In the genomic region with DNA sequence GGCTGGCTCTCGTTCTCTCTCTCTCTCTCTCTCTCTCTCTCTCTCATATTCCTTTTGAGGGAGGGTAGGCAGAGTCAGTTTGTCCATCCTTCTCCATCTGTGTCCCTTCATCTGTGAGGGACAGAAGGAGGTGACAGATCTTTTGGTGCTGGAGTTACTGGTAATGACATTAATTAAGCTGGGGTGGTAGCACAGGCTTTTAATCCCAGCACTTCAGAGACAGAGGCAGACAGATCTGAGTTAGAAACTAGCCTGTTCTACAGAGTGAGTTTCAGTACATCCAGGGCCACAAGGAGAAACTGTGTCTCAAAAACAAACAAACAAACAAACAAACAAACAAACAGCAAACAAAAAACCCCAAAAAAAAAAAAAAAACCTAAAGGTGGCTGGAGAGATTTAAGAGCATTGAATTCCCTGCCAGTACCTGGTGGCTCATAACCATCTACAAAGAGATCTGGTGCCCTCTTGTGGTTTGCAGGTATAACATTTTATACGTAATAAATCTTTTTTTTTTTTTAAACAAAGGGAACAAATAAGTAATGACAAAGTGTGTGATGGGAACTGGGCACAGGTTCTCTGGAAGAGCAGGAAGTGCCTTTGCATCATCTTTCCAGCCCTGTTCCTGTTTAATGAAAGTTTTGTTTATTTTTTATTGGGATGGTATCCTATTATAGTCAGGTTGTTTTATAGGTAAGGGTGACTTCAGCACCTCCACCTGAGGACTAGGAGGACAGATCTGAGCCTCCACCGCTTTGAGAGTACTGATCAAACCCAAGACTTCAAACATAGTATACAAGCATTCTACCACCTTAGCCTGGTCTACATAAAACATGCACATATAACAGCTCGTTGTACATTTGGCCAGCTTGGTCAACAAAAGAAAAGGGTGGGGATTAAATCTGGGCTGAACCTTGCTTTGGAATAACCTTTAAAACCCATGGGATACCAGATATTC, we compare ENCODE assay signal across 8 mouse cellular contexts. TPM values are rescaled to one million over a fixed set of nuclear protein-coding genes. Genes with fewer than 3 reads are reported as not detected.
DNase-seq lines count a peak whose midpoint lies in the region; ATAC-seq and TF ChIP-seq lines count a peak whose summit lies in the region.

No protein-coding gene starts in this region.

- DNase-seq in heart, adult 2 months, result peak in 1 of 2 experiments; percentile 12
- DNase-seq in urinary bladder, postnatal 14 days (ENCODE audit: low spot score), result peak; percentile 22
- no peak for DNase-seq in urinary bladder, adult 2 months (ENCODE audit: low spot score)
- DNase-seq in embryo, embryonic 10.5 days (ENCODE audit: low spot score), result peak; percentile 33
- peak; percentile 55 to 68 for DNase-seq in kidney, postnatal 36 days
- DNase-seq in retina, embryonic 14.5 days (ENCODE audit: low spot score), result peak; percentile 61
- DNase-seq in adrenal gland, adult 2 months, result no peak

- no peak for TF ChIP-seq EP300 in heart, adult 2 months (IDR thresholded peaks at IDR 0.05; ENCODE audit: insufficient read depth, low read depth, low read length)

- peaks cover 5% of the 10 kb centered on the region for H3K36me3 ChIP-seq in heart, adult 2 months (ENCODE audit: control insufficient read depth, insufficient read depth, low read length)
- H3K36me3 ChIP-seq in heart, embryonic 12.5 days, result peaks cover 56% of the 10 kb centered on the region

- H3K9ac ChIP-seq in heart, adult 2 months (ENCODE audit: low read depth, low read length), result no peak overlapping the region
- no peak overlapping the region for H3K9ac ChIP-seq in heart, embryonic 12.5 days

- TF ChIP-seq CTCF in heart, adult 2 months (IDR thresholded peaks at IDR 0.05), result peak; percentile 79

- no peaks in the 10 kb centered on the region for H3K79me2 ChIP-seq in heart, adult 2 months (replicated peaks; ENCODE audit: control insufficient read depth, insufficient read depth, low read length)

- no peak overlapping the region for H3K4me2 ChIP-seq in heart, embryonic 12.5 days

- intact Hi-C loops in heart, adult 2 months (cut with DNase I), result loop anchor here (1.0 to 5.0 kb wide), 4 partner anchors 123 to 640 kb away; a partner anchor contains a TSS

- no peak for ATAC-seq in heart, embryonic 12.5 days (ENCODE audit: insufficient number of reproducible peaks, low FRiP score)

- WGBS in heart, adult 2 months, result 70% methylated on average over 4 of the region's 4 CpGs
- WGBS in heart, embryonic 12.5 days, result 85% methylated on average over 4 of the region's 4 CpGs

- H3K27ac ChIP-seq in heart, adult 2 months, result no peak overlapping the region
- H3K27ac ChIP-seq in heart, embryonic 12.5 days (ENCODE audit: poor library complexity, severe bottlenecking), result no peak overlapping the region

- no peaks in the 10 kb centered on the region for H3K27me3 ChIP-seq in heart, adult 2 months (ENCODE audit: control insufficient read depth, insufficient read depth, low read length)
- H3K27me3 ChIP-seq in heart, embryonic 12.5 days (replicated peaks), result no peaks in the 10 kb centered on the region

- no peaks in the 10 kb centered on the region for H3K4me1 ChIP-seq in heart, adult 2 months (ENCODE audit: control insufficient read depth, insufficient read depth, low read length)
- no peaks in the 10 kb centered on the region for H3K4me1 ChIP-seq in heart, embryonic 12.5 days (replicated peaks)

- H3K4me3 ChIP-seq in heart, adult 2 months, result no peak overlapping the region
- H3K4me3 ChIP-seq in heart, embryonic 12.5 days, result no peak overlapping the region

- no peak for TF ChIP-seq POLR2A in heart, adult 2 months (IDR thresholded peaks at IDR 0.05; ENCODE audit: insufficient read depth, low read depth, low read length)

- H3K9me3 ChIP-seq in heart, embryonic 12.5 days (replicated peaks), result no peaks in the 10 kb centered on the region

RNA-seq across cellular contexts. Expression of a gene that starts 16.2 kb away (rescaled TPM):
- 10 to 100 TPM; 31.8 to 36.2 TPM for total RNA-seq in heart, adult 2 months (2021)
- polyA plus RNA-seq in heart, adult 2 months (2012; rRNA removed), result 4.1 and 9.8 TPM in 2 replicates
- 99.7 and 109 TPM in 2 replicates for polyA plus RNA-seq in heart, embryonic 12.5 days (2016; fragmentation: Nextera tagmentation; extraction: Ambion mirVana)
- 42.8 and 44.6 TPM in 2 replicates for polyA plus RNA-seq in urinary bladder, adult 2 months (2012; rRNA removed)
- total RNA-seq in adrenal gland, adult 2 months (2021), result 10 to 100 TPM; 54.1 to 57.3 TPM
- polyA plus RNA-seq in adrenal gland, adult 2 months (2012; rRNA removed), result 3.7 and 4.1 TPM in 2 replicates

RNA-seq across cellular contexts. Expression of a gene that starts 34.6 kb away (rescaled TPM):
- 10 to 100 TPM; 33.5 to 38.3 TPM for total RNA-seq in heart, adult 2 months (2021)
- polyA plus RNA-seq in heart, adult 2 months (2012; rRNA removed), result 8.0 and 16.5 TPM in 2 replicates
- polyA plus RNA-seq in heart, embryonic 12.5 days (2016; fragmentation: Nextera tagmentation; extraction: Ambion mirVana), result 19.2 and 24.3 TPM in 2 replicates
- polyA plus RNA-seq in urinary bladder, adult 2 months (2012; rRNA removed), result 31.1 and 31.2 TPM in 2 replicates
- 10 to 100 TPM; 46.8 to 67.1 TPM for total RNA-seq in adrenal gland, adult 2 months (2021)
- polyA plus RNA-seq in adrenal gland, adult 2 months (2012; rRNA removed), result 2.8 and 2.9 TPM in 2 replicates

Comparison
In these comparisons a context has a peak if more than half of its experiments do, and no peak if none do; other contexts are left out.
1. DNase-seq: peak in urinary bladder, postnatal 14 days (single experiment), embryo, embryonic 10.5 days (single experiment), kidney, postnatal 36 days (2 of 2) and retina, embryonic 14.5 days (single experiment); none in urinary bladder, adult 2 months (single experiment) and adrenal gland, adult 2 months (single experiment).